ENCODE assay signal across 7 mouse cellular contexts in the genomic region with DNA sequence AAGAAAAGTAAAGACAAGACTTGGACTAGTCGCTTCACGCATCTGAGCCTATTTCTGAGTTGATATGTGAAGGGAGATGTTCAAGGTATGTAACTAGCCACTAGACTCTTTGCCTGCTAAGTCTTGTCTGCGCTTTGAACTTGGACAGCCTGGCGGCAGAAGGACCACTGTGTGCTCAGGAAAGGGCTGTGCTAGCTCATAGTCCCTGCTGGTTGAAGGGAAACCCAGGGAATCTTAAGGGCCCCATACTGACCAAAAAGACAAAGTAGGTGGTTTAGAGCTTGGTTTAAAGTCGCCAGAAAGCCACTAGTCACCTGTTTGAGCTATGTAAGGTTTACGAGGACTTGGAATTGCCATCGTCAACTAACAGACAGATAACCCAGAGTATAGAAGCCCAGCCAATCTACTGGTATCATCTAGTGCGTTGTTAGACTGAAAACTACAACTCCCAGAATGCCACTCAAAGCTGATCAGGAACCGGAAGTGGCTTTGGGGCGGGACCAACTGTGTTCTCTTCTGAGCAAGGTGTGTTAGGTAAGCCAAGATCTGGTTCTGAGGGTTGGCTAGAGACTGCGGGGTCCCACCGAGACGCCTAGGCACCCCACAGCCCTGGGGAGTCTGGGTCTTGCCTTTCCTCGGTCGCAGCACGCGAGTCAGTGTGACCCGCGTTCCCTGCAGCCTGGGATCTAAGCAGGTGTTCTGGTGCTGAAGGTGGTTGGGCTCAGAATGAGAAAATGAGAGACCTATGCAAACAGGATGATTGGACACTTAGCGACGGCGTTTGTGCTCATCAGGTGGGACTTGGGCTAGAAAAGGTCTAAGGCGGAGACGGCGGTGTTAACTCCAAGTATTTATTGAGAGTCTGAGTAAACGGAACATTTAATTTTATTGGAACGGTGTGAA. TPM values are rescaled to one million over a fixed set of nuclear protein-coding genes. Genes with fewer than 3 reads are reported as not detected.
DNase-seq lines count a peak whose midpoint lies in the region; ATAC-seq and TF ChIP-seq lines count a peak whose summit lies in the region.

A gene (plus strand): TSS at position 466 of the 903 bp plus-strand sequence.

- no peaks in the 10 kb centered on the region for H3K9me3 ChIP-seq in intestine, embryonic 14.5 days (ENCODE audit: control insufficient read depth, low read length)

- peak within 1 kb of the TSS; percentile 74 for H3K4me2 ChIP-seq in intestine, embryonic 14.5 days (ENCODE audit: low read length)

- no peak for TF ChIP-seq CTCF in gastrocnemius, adult 2 months (IDR thresholded peaks at IDR 0.05)

- H3K27ac ChIP-seq in gastrocnemius, adult 2 months = peak within 1 kb of the TSS; percentile 86
- no peak within 1 kb of the TSS for H3K27ac ChIP-seq in intestine, embryonic 14.5 days (ENCODE audit: low read depth)

- intact Hi-C loops in gastrocnemius, adult 2 months (cut with DNase I) = loop anchor here (5.0 kb wide), 1 partner anchor 555 kb away; no protein-coding TSS in a partner anchor
- intact Hi-C loops in left cerebral cortex, postnatal 10 days (cut with DNase I) = no loop called here

- H3K4me1 ChIP-seq in intestine, embryonic 14.5 days (replicated peaks; ENCODE audit: control insufficient read depth, insufficient read depth, low read length) = no peaks in the 10 kb centered on the region; the same call in 1 of the 2 replicates

- H3K4me3 ChIP-seq in gastrocnemius, adult 2 months = peak within 1 kb of the TSS; percentile 94
- peak within 1 kb of the TSS; percentile 97 for H3K4me3 ChIP-seq in intestine, embryonic 14.5 days (ENCODE audit: low read depth, low read length)

- H3K27me3 ChIP-seq in intestine, embryonic 14.5 days (replicated peaks; ENCODE audit: control insufficient read depth, insufficient read depth, low read length) = no peaks in the 10 kb centered on the region

- peaks cover 10% of the 10 kb centered on the region for H3K36me3 ChIP-seq in intestine, embryonic 14.5 days (ENCODE audit: control insufficient read depth, insufficient read depth, low read length)

- 17% methylated on average over 27 of the region's 27 CpGs for WGBS in intestine, embryonic 14.5 days

- peak; percentile 47 to 54 for DNase-seq in adrenal gland, adult 18-20 months (ENCODE audit: low spot score in 2 of 2)
- peak; percentile 84 for DNase-seq in gastrocnemius, adult 2 months
- peak; percentile 84 for DNase-seq in intestine, embryonic 14.5 days (ENCODE audit: low spot score)
- peak; percentile 71 to 74 for DNase-seq in left cerebral cortex, postnatal 10 days (ENCODE audit: extremely low spot score in 1 of 2, low spot score in 2 of 2)
- DNase-seq in skeletal muscle tissue, adult 2 months (ENCODE audit: low read depth, low spot score) = peak; percentile 54

- peak; percentile 94 for ATAC-seq in common myeloid progenitor, adult 5-6 weeks (replicated peaks; ENCODE audit: low read depth, poor library complexity, severe bottlenecking)
- ATAC-seq in intestine, embryonic 14.5 days (replicated peaks; ENCODE audit: low FRiP score, low TSS enrichment, low read depth) = peak; percentile 83
- peak; percentile 100 for ATAC-seq in megakaryocyte progenitor cell, adult 5-6 weeks (replicated peaks; ENCODE audit: poor library complexity)

- peak within 1 kb of the TSS; percentile 65 for H3K9ac ChIP-seq in intestine, embryonic 14.5 days (ENCODE audit: low read length)

RNA-seq across cellular contexts. Expression of the gene that starts here (rescaled TPM):
- total RNA-seq in adrenal gland, adult 18-20 months (2021) = 10 to 100 TPM in 1 of 2 experiments, 1 to 10 TPM in 1; 8.5 to 11.4 TPM
- total RNA-seq in common myeloid progenitor, adult 5-6 weeks (2017) = 11.9 and 23.7 TPM in 2 replicates
- total RNA-seq in gastrocnemius, adult 2 months (2021) = 1 to 10 TPM; 4.1 to 6.1 TPM
- polyA plus RNA-seq in intestine, embryonic 14.5 days (2014; fragmentation: Nextera tagmentation; extraction: Ambion mirVana) = 18.8 and 19.8 TPM in 2 replicates
- 10 to 100 TPM; 12.7 TPM for total RNA-seq in left cerebral cortex, postnatal 10 days (2021)
- 17.3 TPM in 2 replicates for total RNA-seq in megakaryocyte progenitor cell, adult 5-6 weeks (2015)
- total RNA-seq in megakaryocyte progenitor cell, adult 5-6 weeks (2017) = 21.9 and 25.7 TPM in 2 replicates
